Mouse (Mus musculus): Measurements from ENCODE around the gene Actc1.

DNA sequence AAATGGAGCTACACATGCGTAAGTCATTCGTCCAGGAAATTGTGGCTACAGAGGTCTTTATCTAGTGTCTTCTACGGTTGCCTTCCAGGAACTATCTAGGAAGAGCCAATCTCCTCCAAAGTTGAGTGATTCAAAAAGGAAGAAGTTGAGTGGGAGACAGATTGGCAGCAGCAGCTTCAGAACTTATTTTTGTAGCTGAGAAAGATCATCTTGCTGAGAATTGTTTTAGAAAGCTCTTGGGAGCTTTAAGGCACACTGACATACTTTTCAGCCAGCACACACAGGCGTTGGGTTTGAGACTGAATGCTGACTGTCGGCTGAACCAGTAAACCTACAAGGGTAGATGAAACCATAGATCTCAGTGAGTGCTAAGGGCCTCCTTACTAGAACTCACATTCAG, 42.0 kb upstream of the Actc1 start:
- no peak for TF ChIP-seq GATA1 (IDR thresholded peaks at IDR 0.05; ENCODE audit: borderline replicate concordance, low read length)
- TF ChIP-seq FLI1 (IDR thresholded peaks at IDR 0.05; ENCODE audit: low read length), result no peak

All from megakaryocyte, embryonic 14.5 days (primary cell).